Mouse (Mus musculus): ENCODE data around the gene Rhou. TPM values are rescaled to one million over a fixed set of nuclear protein-coding genes. Genes with fewer than 3 reads are reported as not detected.
"Not testable (repeated sequence)": the region's sequence is repeated elsewhere in the genome, so short reads cannot be mapped to it uniquely, and the experiment has no call there.

The Rhou gene
- polyA plus RNA-seq (2015; fragmentation: Nextera tagmentation; extraction: Ambion mirVana), result 1.5 and 1.8 TPM in 2 replicates

GRCm38 (mm10) chr8:123653308-123653993 is at the start of gene Rhou:
Gene Rhou (plus strand): TSS chr8:123653929.
- peaks cover 3% of the 10 kb centered on the region; the same call in 1 of the 2 replicates for H3K4me1 ChIP-seq (ENCODE audit: control insufficient read depth, low read depth, low read length)
- ATAC-seq (ENCODE audit: low read depth), result peak; percentile 74
- H3K4me3 ChIP-seq (ENCODE audit: low read depth, low read length), result peak within 1 kb of the TSS; percentile 67
- peak within 1 kb of the TSS; percentile 55 for H3K4me2 ChIP-seq (ENCODE audit: low read depth, low read length)
- no peaks in the 10 kb centered on the region for H3K36me3 ChIP-seq (ENCODE audit: control insufficient read depth, insufficient read depth)
- WGBS (ENCODE audit: insufficient replicate concordance), result 1% methylated on average over 44 of the region's 58 CpGs
- H3K27ac ChIP-seq (ENCODE audit: low read length), result peak within 1 kb of the TSS; percentile 69
- no peaks in the 10 kb centered on the region for H3K9me3 ChIP-seq (replicated peaks; ENCODE audit: control insufficient read depth, low read length)
- peaks cover 42% of the 10 kb centered on the region for H3K27me3 ChIP-seq (ENCODE audit: control insufficient read depth, insufficient read depth, low read depth, low read length)
- H3K9ac ChIP-seq (ENCODE audit: low read depth, low read length), result peak within 1 kb of the TSS; percentile 61

GRCm38 (mm10) chr8:123612652-123613051 is 41.1 kb upstream of the Rhou start:
- not testable (repeated sequence) for ATAC-seq (ENCODE audit: low read depth); H3K4me2 ChIP-seq (ENCODE audit: low read depth, low read length); H3K4me3 ChIP-seq (ENCODE audit: low read depth, low read length); H3K27me3 ChIP-seq (ENCODE audit: control insufficient read depth, insufficient read depth, low read depth, low read length); H3K27ac ChIP-seq (ENCODE audit: low read length); H3K9ac ChIP-seq (ENCODE audit: low read depth, low read length); H3K36me3 ChIP-seq (ENCODE audit: control insufficient read depth, insufficient read depth); H3K4me1 ChIP-seq (ENCODE audit: control insufficient read depth, low read depth, low read length); H3K9me3 ChIP-seq (replicated peaks; ENCODE audit: control insufficient read depth, low read length)
- 40% methylated on average over 1 of the region's 5 CpGs for WGBS (ENCODE audit: insufficient replicate concordance)

- peak; percentile 32; the same call in 1 of the 2 replicates for ATAC-seq (ENCODE audit: low read depth)
- no CpG with 5 or more reads among the region's 39 CpGs for WGBS (ENCODE audit: insufficient replicate concordance)
- not testable (repeated sequence) for H3K27ac ChIP-seq (ENCODE audit: low read length); H3K4me1 ChIP-seq (ENCODE audit: control insufficient read depth, low read depth, low read length); H3K9me3 ChIP-seq (replicated peaks; ENCODE audit: control insufficient read depth, low read length); H3K4me3 ChIP-seq (ENCODE audit: low read depth, low read length); H3K36me3 ChIP-seq (ENCODE audit: control insufficient read depth, insufficient read depth); H3K4me2 ChIP-seq (ENCODE audit: low read depth, low read length); H3K9ac ChIP-seq (ENCODE audit: low read depth, low read length)
- peaks cover 28% of the 10 kb centered on the region for H3K27me3 ChIP-seq (ENCODE audit: control insufficient read depth, insufficient read depth, low read depth, low read length)
Measured at GRCm38 (mm10) chr8:123623523-123623922, 30.2 kb upstream of the Rhou start.

- no peak overlapping the region for H3K27ac ChIP-seq (ENCODE audit: low read length)
- H3K36me3 ChIP-seq (ENCODE audit: control insufficient read depth, insufficient read depth), result no peaks in the 10 kb centered on the region
- H3K4me2 ChIP-seq (ENCODE audit: low read depth, low read length), result no peak overlapping the region
- H3K27me3 ChIP-seq (ENCODE audit: control insufficient read depth, insufficient read depth, low read depth, low read length), result peaks cover 33% of the 10 kb centered on the region
- no peak overlapping the region for H3K9ac ChIP-seq (ENCODE audit: low read depth, low read length)
- no peak for ATAC-seq (ENCODE audit: low read depth)
- 50% methylated on average over 5 of the region's 5 CpGs for WGBS (ENCODE audit: insufficient replicate concordance)
- H3K4me1 ChIP-seq (ENCODE audit: control insufficient read depth, low read depth, low read length), result peaks cover 2% of the 10 kb centered on the region; the same call in 1 of the 2 replicates
- no peak overlapping the region for H3K4me3 ChIP-seq (ENCODE audit: low read depth, low read length)
- H3K9me3 ChIP-seq (replicated peaks; ENCODE audit: control insufficient read depth, low read length), result no peaks in the 10 kb centered on the region
Measured at GRCm38 (mm10) chr8:123624274-123624673, 29.5 kb upstream of the Rhou start.

GRCm38 (mm10) chr8:123624702-123625101 is 29.0 kb upstream of the Rhou start:
- ATAC-seq (ENCODE audit: low read depth), result no peak
- Histone ChIP-seq H3K4me3 (ENCODE audit: low read depth, low read length) (no peak overlapping the region), H3K4me1 (ENCODE audit: control insufficient read depth, low read depth, low read length) (peaks cover 2% of the 10 kb centered on the region; the same call in 1 of the 2 replicates), H3K36me3 (ENCODE audit: control insufficient read depth, insufficient read depth) (no peaks in the 10 kb centered on the region), H3K4me2 (ENCODE audit: low read depth, low read length) (no peak overlapping the region), H3K9ac (ENCODE audit: low read depth, low read length) (no peak overlapping the region), H3K27me3 (ENCODE audit: control insufficient read depth, insufficient read depth, low read depth, low read length) (peaks cover 37% of the 10 kb centered on the region), H3K9me3 (replicated peaks; ENCODE audit: control insufficient read depth, low read length) (no peaks in the 10 kb centered on the region), H3K27ac (ENCODE audit: low read length) (no peak overlapping the region)
- WGBS (ENCODE audit: insufficient replicate concordance), result 19% methylated on average over 1 of the region's 1 CpGs

GRCm38 (mm10) chr8:123625717-123626116 is 28.0 kb upstream of the Rhou start:
- 21% methylated on average over 2 of the region's 2 CpGs for WGBS (ENCODE audit: insufficient replicate concordance)
- no peak overlapping the region for H3K27ac ChIP-seq (ENCODE audit: low read length)
- H3K4me3 ChIP-seq (ENCODE audit: low read depth, low read length), result no peak overlapping the region
- H3K27me3 ChIP-seq (ENCODE audit: control insufficient read depth, insufficient read depth, low read depth, low read length), result peaks cover 37% of the 10 kb centered on the region
- H3K4me1 ChIP-seq (ENCODE audit: control insufficient read depth, low read depth, low read length), result peaks cover 2% of the 10 kb centered on the region; the same call in 1 of the 2 replicates
- no peak for ATAC-seq (ENCODE audit: low read depth)
- H3K36me3 ChIP-seq (ENCODE audit: control insufficient read depth, insufficient read depth), result no peaks in the 10 kb centered on the region
- no peak overlapping the region for H3K4me2 ChIP-seq (ENCODE audit: low read depth, low read length)
- no peak overlapping the region for H3K9ac ChIP-seq (ENCODE audit: low read depth, low read length)
- no peaks in the 10 kb centered on the region for H3K9me3 ChIP-seq (replicated peaks; ENCODE audit: control insufficient read depth, low read length)

- Histone ChIP-seq H3K36me3 (ENCODE audit: control insufficient read depth, insufficient read depth) (no peaks in the 10 kb centered on the region), H3K4me2 (ENCODE audit: low read depth, low read length) (no peak overlapping the region), H3K9me3 (replicated peaks; ENCODE audit: control insufficient read depth, low read length) (no peaks in the 10 kb centered on the region), H3K27ac (ENCODE audit: low read length) (no peak overlapping the region), H3K27me3 (ENCODE audit: control insufficient read depth, insufficient read depth, low read depth, low read length) (peaks cover 37% of the 10 kb centered on the region), H3K4me3 (ENCODE audit: low read depth, low read length) (no peak overlapping the region), H3K4me1 (ENCODE audit: control insufficient read depth, low read depth, low read length) (peaks cover 2% of the 10 kb centered on the region; the same call in 1 of the 2 replicates), H3K9ac (ENCODE audit: low read depth, low read length) (no peak overlapping the region)
- no peak for ATAC-seq (ENCODE audit: low read depth)
- 47% methylated on average over 6 of the region's 6 CpGs for WGBS (ENCODE audit: insufficient replicate concordance)
Measured at GRCm38 (mm10) chr8:123627410-123628147, 26.1 kb upstream of the Rhou start.

- WGBS (ENCODE audit: insufficient replicate concordance), result 2% methylated on average over 8 of the region's 8 CpGs
- H3K4me3 ChIP-seq (ENCODE audit: low read depth, low read length), result peak overlapping the region; percentile 26
- H3K4me2 ChIP-seq (ENCODE audit: low read depth, low read length), result peak overlapping the region; percentile 41
- peaks cover 37% of the 10 kb centered on the region for H3K27me3 ChIP-seq (ENCODE audit: control insufficient read depth, insufficient read depth, low read depth, low read length)
- H3K4me1 ChIP-seq (ENCODE audit: control insufficient read depth, low read depth, low read length), result peaks cover 2% of the 10 kb centered on the region; the same call in 1 of the 2 replicates
- no peak overlapping the region for H3K9ac ChIP-seq (ENCODE audit: low read depth, low read length)
- no peaks in the 10 kb centered on the region for H3K36me3 ChIP-seq (ENCODE audit: control insufficient read depth, insufficient read depth)
- H3K9me3 ChIP-seq (replicated peaks; ENCODE audit: control insufficient read depth, low read length), result no peaks in the 10 kb centered on the region
- no peak for ATAC-seq (ENCODE audit: low read depth)
- no peak overlapping the region for H3K27ac ChIP-seq (ENCODE audit: low read length)
Measured at GRCm38 (mm10) chr8:123628253-123628967, 25.3 kb upstream of the Rhou start.

All from liver, embryonic 16.5 days (tissue).